Mouse (Mus musculus) spleen, postnatal 0 days (tissue): ENCODE data around the gene Gm6502. TPM values are rescaled to one million over a fixed set of nuclear protein-coding genes. Genes with fewer than 3 reads are reported as not detected.

Experiments
- polyA plus RNA-seq: library from polyadenylated mRNA; unstranded; fragments of >200 nt; fragmentation: Nextera tagmentation; extraction: Ambion mirVana; gene quantifications from 2 replicates; pipeline ENCODE4 v1.2.1, GENCODE M21; 2015

The Gm6502 gene
- not detected in 2 replicates for polyA plus RNA-seq

DNA sequence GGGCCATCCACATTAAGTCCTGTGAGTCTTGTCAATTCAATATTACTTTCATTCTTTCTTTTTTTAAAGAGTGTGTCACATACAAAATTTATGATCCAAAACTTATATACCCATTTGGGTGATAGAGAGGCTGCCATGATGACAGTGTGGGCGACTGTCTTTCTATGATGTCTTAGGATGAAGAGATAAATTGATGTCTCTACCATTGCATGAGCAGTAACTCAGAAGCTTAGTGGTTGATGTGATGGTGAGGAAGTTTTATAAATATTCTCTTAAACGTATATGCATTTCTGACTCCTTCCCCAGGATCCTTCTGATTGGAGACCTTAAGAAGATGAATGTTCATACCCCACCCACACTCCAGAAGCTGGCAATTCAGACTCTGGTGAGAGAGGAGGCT, at the start of gene Gm6502:
Gene Gm6502, plus strand, starts transcription at position 301 of the 400 bp plus-strand sequence.

DNA sequence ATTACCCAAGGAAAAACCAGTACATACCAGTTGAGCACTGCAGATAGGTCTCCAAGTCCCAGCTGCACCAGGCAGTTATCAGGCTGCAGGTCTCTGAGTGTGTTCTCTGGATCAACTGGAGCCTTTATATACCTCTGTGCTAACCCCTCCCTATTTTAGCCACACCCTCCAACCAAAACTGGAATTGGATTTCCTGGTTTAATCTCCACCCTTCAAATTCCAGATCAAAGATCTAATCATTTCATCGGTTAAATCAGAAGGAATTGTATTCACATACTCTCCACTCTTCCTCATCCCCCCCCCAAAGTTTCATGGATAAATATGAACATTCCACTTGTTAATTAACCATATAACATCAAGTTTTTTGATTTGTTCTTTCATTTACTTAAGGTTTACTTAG, 7.5 kb upstream of the Gm6502 start, which contains the start of gene A430089I19Rik:
Gene A430089I19Rik, minus strand, starts transcription at position 101 of the 400 bp plus-strand sequence.

DNA sequence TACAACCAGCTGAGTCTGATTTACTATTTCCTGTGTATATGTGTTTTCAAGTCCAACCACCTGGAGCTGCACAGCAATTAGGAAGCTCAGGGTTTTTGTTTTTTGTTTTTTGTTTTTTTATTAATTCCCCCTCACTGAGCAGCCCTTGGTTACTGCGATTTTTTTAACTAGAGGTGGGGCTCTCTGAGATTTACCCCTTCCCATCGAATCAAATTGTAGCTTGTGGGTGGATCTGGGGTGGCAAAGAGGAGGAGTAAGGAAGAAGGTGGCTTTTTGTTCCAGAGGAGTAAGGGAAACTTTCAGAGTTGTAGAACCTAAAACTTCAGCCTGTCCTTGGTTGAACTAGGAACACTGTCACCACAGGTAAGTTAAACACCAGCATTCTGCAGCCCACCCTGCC, 25.2 kb downstream of the Gm6502 start, which contains the start of gene AA792892:
Gene AA792892, plus strand, starts transcription at position 301 of the 400 bp plus-strand sequence.

Other genes starting within 250 kb of the Gm6502 start
- gene BC061212, start 243.9 kb upstream of the Gm6502 start, polyA plus RNA-seq: not detected in 2 replicates
- gene Gm6351, start 238.1 kb upstream of the Gm6502 start, polyA plus RNA-seq: not detected in 2 replicates
- gene Gm3106, start 96.4 kb upstream of the Gm6502 start, polyA plus RNA-seq: not detected in 2 replicates
- gene A430089I19Rik, start 7.6 kb upstream of the Gm6502 start, polyA plus RNA-seq: not detected in 2 replicates
- gene AA792892, start 25.3 kb downstream of the Gm6502 start, polyA plus RNA-seq: not detected in 2 replicates
- gene Gm7682, start 131.3 kb downstream of the Gm6502 start, polyA plus RNA-seq: not detected in 2 replicates
- gene Gm3139, start 211.9 kb downstream of the Gm6502 start, polyA plus RNA-seq: not detected in 2 replicates